Mouse (Mus musculus) CD4-positive naive resting alpha-beta T cell, adult 57 days (primary cell): ENCODE results near the gene Clstn3. TPM values are rescaled to one million over a fixed set of nuclear protein-coding genes. Genes with fewer than 3 reads are reported as not detected.

Source experiments
- total RNA-seq: library from RNA; stranded (reverse); gene quantifications from one replicate; pipeline ENCODE4 v1.2.4, GENCODE M21; 2023

The Clstn3 gene
- 121 TPM for total RNA-seq

DNA sequence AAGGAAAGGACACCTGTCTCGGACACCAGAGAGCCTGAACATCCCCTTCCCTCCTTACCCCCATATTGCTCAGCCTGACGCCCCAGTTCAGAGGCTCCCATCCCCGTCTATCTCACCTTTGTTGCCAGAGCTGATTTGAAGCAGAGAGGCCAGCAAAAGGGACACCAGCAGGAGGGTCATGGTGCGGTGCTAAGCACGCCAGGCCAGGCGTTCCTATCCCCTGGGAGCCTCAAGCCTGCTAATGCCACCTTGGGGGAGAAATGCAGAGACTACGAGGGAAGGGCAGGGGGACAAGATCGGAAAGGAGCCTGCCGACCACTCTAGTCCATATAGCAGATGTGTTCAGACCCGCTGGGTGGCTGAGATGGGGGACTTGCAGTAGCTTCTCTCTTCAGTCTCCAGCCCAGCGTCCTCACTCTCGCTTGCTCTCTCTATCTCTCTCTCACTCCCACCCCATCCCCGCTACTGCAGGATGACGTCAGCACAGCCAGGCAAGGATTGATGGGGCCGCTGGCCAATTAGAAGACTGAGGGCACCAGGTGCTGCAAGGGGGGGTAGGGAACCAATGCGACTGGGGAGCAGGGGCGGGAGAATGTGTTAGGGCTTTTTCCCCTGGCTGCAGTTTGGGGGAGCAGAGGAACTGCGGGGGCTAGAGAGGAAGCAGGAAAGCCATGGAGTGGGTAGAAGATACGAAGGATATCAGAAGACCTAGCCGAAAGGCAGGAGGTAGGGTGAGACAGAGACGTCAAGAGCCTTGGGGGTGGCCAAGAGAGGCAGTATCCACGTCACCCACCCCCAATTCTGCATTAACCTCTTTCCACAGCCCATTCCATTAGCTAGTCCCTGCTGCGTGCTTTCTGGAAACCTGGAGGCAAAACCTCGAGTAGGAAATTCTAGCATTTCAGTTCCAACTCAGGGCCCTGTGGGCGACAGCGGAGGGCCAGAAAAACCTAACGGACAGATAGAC lies at the start of gene Clstn3:
Gene Clstn3, minus strand, starts transcription at position 490 of the 967 bp plus-strand sequence.

GRCm38 (mm10) chr6:124512355-124512836 lies 47.8 kb upstream of the Clstn3 start, which contains the start of gene C1ra:
TSS of gene C1ra (plus strand) at chr6:124512405.

GRCm38 (mm10) chr6:124492842-124493561 lies 28.4 kb upstream of the Clstn3 start, which contains the start of gene C1rl:
TSS of gene C1rl (plus strand) at chr6:124493113.

GRCm38 (mm10) chr6:124414927-124415325 lies 49.7 kb downstream of the Clstn3 start, which contains the start of gene Pex5:
TSS of gene Pex5 (minus strand) at chr6:124415067.

Other genes starting within 250 kb of the Clstn3 start
- gene Vmn2r27, start 232.9 kb downstream of the Clstn3 start, total RNA-seq = not detected
- 11.4 TPM for gene Cd163, start 160.1 kb downstream of the Clstn3 start, total RNA-seq
- gene Pex5, start 49.7 kb downstream of the Clstn3 start, total RNA-seq = 83.9 TPM
- gene C1rl, start 28.3 kb upstream of the Clstn3 start, total RNA-seq = 0.24 TPM
- gene C1ra, start 47.6 kb upstream of the Clstn3 start, total RNA-seq = 2.0 TPM
- gene C1s1, start 77.6 kb upstream of the Clstn3 start, total RNA-seq = 2.8 TPM
- gene C1rb, start 105.5 kb upstream of the Clstn3 start, total RNA-seq = not detected
- gene C1s2, start 171.3 kb upstream of the Clstn3 start, total RNA-seq = 0.21 TPM
- gene Lpcat3, start 198.2 kb upstream of the Clstn3 start, total RNA-seq = 82.6 TPM
- 168 TPM for gene Emg1, start 247.4 kb upstream of the Clstn3 start, total RNA-seq
- gene Phb2, start 247.5 kb upstream of the Clstn3 start, total RNA-seq = 186 TPM